27 mouse cellular contexts compared by ENCODE assay signal in genomic region chr2:36159336-36159735, GRCm38 (mm10). TPM values are rescaled to one million over a fixed set of nuclear protein-coding genes. Genes with fewer than 3 reads are reported as not detected.
"Had no signal": no experiment of that assay in that cellular context is flagged by ENCODE, and none has a peak within 500 bp of the region (broad histone marks: within the 10 kb centered on the region; RNA-seq: fewer than 3 reads in every experiment).

No protein-coding gene starts in this region.

- H3K9ac ChIP-seq: heart, embryonic 13.5 days; heart, embryonic 15.5 days; hindbrain, embryonic 13.5 days; intestine, embryonic 15.5 days; limb, embryonic 12.5 days; liver, embryonic 13.5 days; liver, embryonic 15.5 days; liver, postnatal 0 days had no signal

- ATAC-seq: hindbrain, embryonic 16.5 days; inflammation-experienced regulatory T-cells, adult 6 months; intestine, embryonic 15.5 days; intestine, postnatal 0 days; liver, postnatal 0 days had no signal

- H3K4me1 ChIP-seq: heart, embryonic 13.5 days; heart, embryonic 15.5 days; hindbrain, embryonic 13.5 days; intestine, embryonic 15.5 days; liver, embryonic 13.5 days; liver, embryonic 15.5 days had no signal

- DNase-seq: gastrocnemius, postnatal 14 days; gastrocnemius, postnatal 36 days; heart, adult 2 months; heart, postnatal 14 days; heart, postnatal 36 days; kidney, adult 18-20 months; kidney, adult 8-10 months; kidney, postnatal 10 days; kidney, postnatal 25 days; kidney, postnatal 4 days; layer of hippocampus, adult 9-11 months; liver; liver, embryonic 13.5 days; liver, postnatal 0 days had no signal

- H3K4me2 ChIP-seq: heart, embryonic 11.5 days; heart, embryonic 13.5 days; heart, embryonic 15.5 days; hindbrain, embryonic 13.5 days; intestine, embryonic 15.5 days; limb, embryonic 12.5 days; liver, embryonic 13.5 days; liver, embryonic 15.5 days had no signal

- H3K9me3 ChIP-seq: heart, embryonic 13.5 days; heart, embryonic 15.5 days; hindbrain, embryonic 13.5 days; intestine, embryonic 15.5 days; limb, embryonic 10.5 days; limb, embryonic 12.5 days; liver, embryonic 13.5 days; liver, embryonic 15.5 days had no signal

- H3K27me3 ChIP-seq: heart, embryonic 13.5 days; heart, embryonic 15.5 days; hindbrain, embryonic 13.5 days; intestine, embryonic 15.5 days; limb, embryonic 12.5 days; liver, embryonic 13.5 days; liver, embryonic 15.5 days had no signal

- H3K36me3 ChIP-seq: intestine, embryonic 15.5 days had no signal

- H3K27ac ChIP-seq: heart, adult 2 months; heart, embryonic 13.5 days; heart, embryonic 15.5 days; hindbrain, embryonic 13.5 days; intestine, embryonic 15.5 days; left cerebral cortex, adult 2 months; limb, embryonic 10.5 days; limb, embryonic 12.5 days; liver, embryonic 13.5 days; liver, embryonic 15.5 days had no signal

- H3K4me3 ChIP-seq: heart, adult 2 months; heart, embryonic 13.5 days; heart, embryonic 15.5 days; hindbrain, embryonic 13.5 days; intestine, embryonic 15.5 days; left cerebral cortex, adult 2 months; limb, embryonic 10.5 days; limb, embryonic 12.5 days; liver, embryonic 13.5 days; liver, embryonic 15.5 days had no signal

RNA-seq across cellular contexts. Expression of gene Lhx6, which starts 54.1 kb away (rescaled TPM):
- total RNA-seq: hematopoietic stem cell, adult 5-6 weeks had no signal
- polyA plus RNA-seq: inflammation-experienced regulatory T-cells, adult 6 months had no signal
